Mouse (Mus musculus): ENCODE data around the gene Tbx10.

DNA sequence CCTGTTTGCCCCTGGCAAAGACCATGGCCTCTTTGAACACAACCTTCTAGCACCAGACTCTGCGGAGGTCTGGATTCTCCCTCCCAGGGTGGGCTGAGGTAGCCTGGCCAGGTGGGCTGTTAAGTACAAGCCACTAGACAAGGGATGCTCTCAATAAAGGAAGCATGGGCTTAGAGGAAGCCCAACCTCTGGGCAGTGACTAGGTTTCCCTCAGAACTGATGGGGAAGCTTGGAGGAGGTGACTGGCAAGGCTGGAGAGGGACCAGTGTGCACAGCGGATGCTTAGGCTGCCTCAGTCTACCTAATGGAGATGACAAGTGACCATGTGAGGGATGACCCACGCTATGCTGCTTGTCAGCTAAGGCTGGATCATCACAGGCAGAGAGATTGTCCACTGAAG, 586 bp upstream of the Tbx10 start:
- TF ChIP-seq CTCF (IDR thresholded peaks at IDR 0.05; ENCODE audit: extremely low read depth, insufficient read depth, low read length) (no peak), POLR2A (IDR thresholded peaks at IDR 0.05; ENCODE audit: extremely low read depth, insufficient read depth, low read length) (no peak)
